In genomic region chr10:95009081-95009480, GRCm38 (mm10) we compare ENCODE assay signal across 22 mouse cellular contexts.
DNase-seq lines count a peak whose midpoint lies in the region; ATAC-seq and TF ChIP-seq lines count a peak whose summit lies in the region.
"Had no signal": no experiment of that assay in that cellular context is flagged by ENCODE, and none has a peak within 500 bp of the region (broad histone marks: within the 10 kb centered on the region; RNA-seq: fewer than 3 reads in every experiment).

No protein-coding gene starts in this region.

- H3K4me1 ChIP-seq in ES-E14 (ENCODE audit: control insufficient read depth in 2 of 2, insufficient read depth in 2 of 2, low read length in 2 of 2, poor library complexity in 1 of 2) = peaks cover 0 to 2% of the 10 kb centered on the region in 2 experiments; a peak in 1 of 4 replicates
- H3K4me1 ChIP-seq in hindbrain, embryonic 10.5 days (replicated peaks) = no peaks in the 10 kb centered on the region
- H3K4me1 ChIP-seq: embryonic facial prominence, embryonic 13.5 days; forebrain, embryonic 13.5 days had no signal

- no peaks in the 10 kb centered on the region for H3K36me3 ChIP-seq in ES-E14 (ENCODE audit: control insufficient read depth, insufficient read depth, low read length, poor library complexity, severe bottlenecking)
- no peaks in the 10 kb centered on the region for H3K36me3 ChIP-seq in hindbrain, embryonic 10.5 days
- H3K36me3 ChIP-seq: embryonic facial prominence, embryonic 13.5 days; heart, embryonic 15.5 days had no signal

- no peaks in the 10 kb centered on the region for H3K9me3 ChIP-seq in ES-E14 (ENCODE audit: control insufficient read depth, insufficient read depth, low read depth, low read length)
- H3K9me3 ChIP-seq in hindbrain, embryonic 10.5 days = no peaks in the 10 kb centered on the region
- H3K9me3 ChIP-seq: forebrain, embryonic 13.5 days; heart, embryonic 15.5 days had no signal

- ATAC-seq in megakaryocyte progenitor cell, adult 5-6 weeks (replicated peaks; ENCODE audit: poor library complexity) = peak; percentile 47
- ATAC-seq: forebrain, embryonic 13.5 days; forebrain, postnatal 0 days; intestine, postnatal 0 days had no signal

- no peak overlapping the region for H3K4me3 ChIP-seq in ES-E14 (ENCODE audit: insufficient read depth in 1 of 2, low read depth in 1 of 2, low read length in 2 of 2, poor library complexity in 1 of 2, severe bottlenecking in 1 of 2)
- no peak overlapping the region for H3K4me3 ChIP-seq in hindbrain, embryonic 10.5 days
- H3K4me3 ChIP-seq: embryonic facial prominence, embryonic 13.5 days; forebrain, embryonic 13.5 days; gastrocnemius, adult 2 months; heart, embryonic 15.5 days had no signal

- in situ Hi-C loops in ES-E14 (cut with MboI; ENCODE audit: low sequenced_read_pairs in 2 of 2, unreplicated experiment in 2 of 2) = no loop called here

- H3K27me3 ChIP-seq in hindbrain, embryonic 10.5 days (ENCODE audit: insufficient read depth, poor library complexity, severe bottlenecking) = no peaks in the 10 kb centered on the region
- H3K27me3 ChIP-seq: CH12.LX; embryonic facial prominence, embryonic 13.5 days; forebrain, embryonic 13.5 days; heart, embryonic 15.5 days had no signal

- H3K27ac ChIP-seq in ES-E14 (ENCODE audit: insufficient read depth, low read depth, low read length, poor library complexity, severe bottlenecking) = peak overlapping the region; percentile 50; the same call in 1 of the 2 replicates
- no peak overlapping the region for H3K27ac ChIP-seq in hindbrain, embryonic 10.5 days
- H3K27ac ChIP-seq: embryonic facial prominence, embryonic 13.5 days; forebrain, embryonic 13.5 days; gastrocnemius, adult 2 months; heart, embryonic 15.5 days; hindbrain, embryonic 14.5 days had no signal

- no peak overlapping the region for H3K9ac ChIP-seq in ES-E14 (ENCODE audit: insufficient read depth, low read depth, low read length, poor library complexity, severe bottlenecking)
- H3K9ac ChIP-seq: embryonic facial prominence, embryonic 13.5 days; forebrain, embryonic 13.5 days; forebrain, postnatal 0 days; heart, embryonic 15.5 days; hindbrain, embryonic 14.5 days had no signal

- DNase-seq in 416B (ENCODE audit: low read depth) (peak; percentile 48), ES-E14 (ENCODE audit: low read depth, low spot score) (no peak)
- DNase-seq in induced T-regulatory cell, adult 2 months (ENCODE audit: low read depth) = peak; percentile 54
- no peak for DNase-seq in hindbrain, embryonic 10.5 days (ENCODE audit: low spot score)
- DNase-seq in lung, adult 18-20 months = no peak
- no peak for DNase-seq in layer of hippocampus, adult 9-10 months (ENCODE audit: low spot score)
- DNase-seq: adrenal gland, postnatal 10 days; cerebellum, adult 11-12 months; cerebellum, adult 9-10 months; cerebellum, postnatal 25 days; forebrain, postnatal 0 days; gastrocnemius, adult 2 months; gastrocnemius, postnatal 25 days; heart, adult 11 months; heart, postnatal 14 days had no signal

- 87% methylated on average over 1 of the region's 1 CpGs for WGBS in hindbrain, embryonic 10.5 days

TF ChIP-seq in ES-E14, 5 proteins besides CTCF, POLR2A, EP300 and RAD21:
- no peak for TF ChIP-seq ZNF384 (IDR thresholded peaks at IDR 0.05; ENCODE audit: low read depth, low read length)
- TF ChIP-seq ZC3H11A (IDR thresholded peaks at IDR 0.05; ENCODE audit: borderline replicate concordance, low read depth, low read length) = no peak
- TF ChIP-seq MAFK (IDR thresholded peaks at IDR 0.05; ENCODE audit: insufficient read depth, low read depth, low read length) = no peak
- TF ChIP-seq CHD2 (IDR thresholded peaks at IDR 0.05; ENCODE audit: low read depth, low read length) = no peak
- TF ChIP-seq HCFC1 (IDR thresholded peaks at IDR 0.05; ENCODE audit: borderline replicate concordance, insufficient read depth, low read length) = no peak

Comparison
In these comparisons a context has a peak if more than half of its experiments do, and no peak if none do; other contexts are left out.
1. DNase-seq: peak in 416B (single experiment) and induced T-regulatory cell, adult 2 months (single experiment); none in ES-E14 (single experiment), hindbrain, embryonic 10.5 days (single experiment), lung, adult 18-20 months (0 of 2) and layer of hippocampus, adult 9-10 months (single experiment).